Mouse (Mus musculus): ENCODE data around the gene Arhgef3. TPM values are rescaled to one million over a fixed set of nuclear protein-coding genes. Genes with fewer than 3 reads are reported as not detected.
A peak's percentile ranks its signal among the peaks of the same experiment; 100 is the strongest.

Arhgef3 gene
- polyA plus RNA-seq, 1 experiment from 2014 or later: 1.6 TPM

DNA sequence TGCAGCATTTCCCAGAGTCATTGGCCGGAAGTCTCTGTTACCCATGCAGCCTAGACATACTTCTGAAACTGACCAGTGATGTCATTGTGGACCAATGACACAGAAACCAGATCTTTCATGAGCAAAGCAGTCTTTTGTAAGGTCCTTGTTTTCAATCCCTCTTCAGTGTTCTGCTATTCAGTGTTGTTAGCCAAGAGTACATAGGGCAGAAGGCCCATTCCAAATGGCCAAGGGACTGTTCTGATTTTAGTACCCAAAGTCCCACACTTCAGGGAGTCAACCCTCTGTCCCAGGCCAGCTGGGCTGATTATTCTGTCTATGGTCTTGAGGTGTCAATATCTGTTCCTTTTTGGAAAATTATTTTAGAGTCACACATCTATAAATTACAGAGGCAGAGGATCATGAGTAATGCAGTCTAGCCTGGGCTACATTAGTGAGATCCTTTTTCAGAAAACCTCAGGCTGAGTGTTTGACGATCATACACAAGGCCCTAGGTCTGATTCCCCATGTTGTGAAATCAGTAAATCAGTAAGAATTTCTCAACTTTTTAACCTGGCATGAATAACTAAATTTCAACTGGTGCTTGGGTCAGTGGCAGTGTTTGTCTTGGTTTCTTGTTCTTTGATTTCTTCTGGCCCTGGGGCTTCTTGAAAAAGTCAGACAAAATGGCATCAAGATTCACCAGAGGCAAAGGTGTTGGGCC, 97.2 kb downstream of the Arhgef3 start:
- Histone ChIP-seq H3K27ac (no peak overlapping the region), H3K9me3 (no peaks in the 10 kb centered on the region), H3K4me1 (no peaks in the 10 kb centered on the region), H3K27me3 (ENCODE audit: poor library complexity, severe bottlenecking) (no peaks in the 10 kb centered on the region), H3K36me3 (replicated peaks) (no peaks in the 10 kb centered on the region), H3K4me3 (no peak overlapping the region)
- no peak for DNase-seq (ENCODE audit: extremely low spot score, low spot score)
- 94% methylated on average over 2 of the region's 2 CpGs for WGBS

DNA sequence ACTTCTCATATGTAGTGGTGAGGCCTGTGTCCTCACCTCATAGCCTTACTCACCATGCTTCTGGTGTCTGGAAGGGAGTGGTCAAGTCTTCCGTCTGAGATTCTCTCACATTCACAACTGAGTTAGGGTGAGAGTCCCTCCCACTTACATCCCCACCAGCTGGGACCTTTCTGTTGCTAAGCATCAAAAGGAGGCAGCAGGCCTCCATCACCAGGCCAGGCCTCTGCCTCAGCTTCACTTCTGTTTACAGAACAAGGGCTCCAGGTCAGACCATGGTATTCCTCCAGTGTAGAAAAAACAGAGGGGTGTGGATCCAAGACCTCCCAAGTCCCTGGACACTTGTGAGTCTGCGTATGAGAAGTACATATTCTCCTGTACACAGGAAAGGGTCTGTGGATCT, 99.5 kb downstream of the Arhgef3 start:
- Histone ChIP-seq H3K27ac (no peak overlapping the region), H3K4me1 (no peaks in the 10 kb centered on the region), H3K27me3 (ENCODE audit: poor library complexity, severe bottlenecking) (no peaks in the 10 kb centered on the region), H3K9me3 (no peaks in the 10 kb centered on the region), H3K4me3 (no peak overlapping the region), H3K36me3 (replicated peaks) (no peaks in the 10 kb centered on the region)
- WGBS: 96% methylated on average over 2 of the region's 2 CpGs
- DNase-seq (ENCODE audit: extremely low spot score, low spot score): no peak

DNA sequence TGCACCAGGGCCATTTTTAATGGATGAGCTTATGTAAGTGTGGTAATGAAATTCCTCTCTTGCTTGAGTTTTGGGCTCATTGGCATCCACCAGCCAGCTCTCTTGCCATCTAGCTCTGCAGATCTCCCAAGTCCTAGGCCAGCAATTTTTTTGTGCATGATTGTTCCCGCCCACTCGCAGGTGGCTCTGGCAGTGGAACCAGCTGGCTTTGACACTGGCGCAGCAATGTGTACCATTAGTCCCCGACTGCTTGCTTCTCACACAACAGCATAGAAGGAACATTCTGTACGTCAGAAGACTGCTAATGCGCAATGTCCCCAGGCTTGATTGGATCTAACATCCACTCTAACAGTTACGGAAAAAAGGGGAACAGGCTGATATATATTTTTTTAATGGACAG, 105.0 kb downstream of the Arhgef3 start:
- Histone ChIP-seq H3K27me3 (ENCODE audit: poor library complexity, severe bottlenecking) (no peaks in the 10 kb centered on the region), H3K4me3 (no peak overlapping the region), H3K36me3 (replicated peaks) (no peaks in the 10 kb centered on the region), H3K9me3 (no peaks in the 10 kb centered on the region), H3K4me1 (peaks cover 5% of the 10 kb centered on the region; the same call in 1 of the 2 replicates), H3K27ac (no peak overlapping the region)
- DNase-seq (ENCODE audit: extremely low spot score, low spot score): no peak
- 92% methylated on average over 7 of the region's 7 CpGs for WGBS

- Histone ChIP-seq H3K36me3 (replicated peaks) (no peaks in the 10 kb centered on the region), H3K27me3 (ENCODE audit: poor library complexity, severe bottlenecking) (no peaks in the 10 kb centered on the region), H3K4me1 (peaks cover 5% of the 10 kb centered on the region; the same call in 1 of the 2 replicates), H3K4me3 (no peak overlapping the region), H3K27ac (no peak overlapping the region), H3K9me3 (no peaks in the 10 kb centered on the region)
- no peak for DNase-seq (ENCODE audit: extremely low spot score, low spot score)
- WGBS: 92% methylated on average over 12 of the region's 12 CpGs
Observed at GRCm38 (mm10) chr14:27220297-27220696, 105.6 kb downstream of the Arhgef3 start.

DNA sequence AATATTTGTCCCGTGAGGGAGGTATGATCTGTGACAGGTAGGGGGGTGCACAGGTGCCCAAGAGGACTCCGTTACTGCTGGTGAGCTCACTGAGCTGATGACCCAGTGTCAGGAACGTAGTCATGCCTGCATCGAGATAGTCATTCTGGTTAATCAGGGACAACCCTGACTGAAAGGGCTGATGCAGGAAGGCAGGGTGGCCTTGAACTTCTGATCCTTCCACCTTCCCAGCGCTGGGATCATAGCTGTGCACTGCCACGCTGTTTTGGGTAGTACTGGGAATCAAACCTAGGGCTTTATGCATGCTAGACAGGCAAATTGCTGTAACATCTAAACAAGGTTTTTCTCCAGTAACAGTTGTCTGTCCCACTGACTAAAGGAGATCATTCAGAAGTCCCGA, 109.9 kb downstream of the Arhgef3 start:
- Histone ChIP-seq H3K27me3 (ENCODE audit: poor library complexity, severe bottlenecking) (no peaks in the 10 kb centered on the region), H3K27ac (no peak overlapping the region), H3K4me3 (no peak overlapping the region), H3K36me3 (replicated peaks) (no peaks in the 10 kb centered on the region), H3K9me3 (no peaks in the 10 kb centered on the region), H3K4me1 (peaks cover 14% of the 10 kb centered on the region)
- WGBS: 88% methylated on average over 7 of the region's 7 CpGs
- DNase-seq (ENCODE audit: extremely low spot score, low spot score): no peak

GRCm38 (mm10) chr14:27226288-27226687, 111.6 kb downstream of the Arhgef3 start:
- Histone ChIP-seq H3K36me3 (replicated peaks) (no peaks in the 10 kb centered on the region), H3K4me1 (peaks cover 26% of the 10 kb centered on the region), H3K27ac (no peak overlapping the region), H3K9me3 (no peaks in the 10 kb centered on the region), H3K4me3 (no peak overlapping the region), H3K27me3 (ENCODE audit: poor library complexity, severe bottlenecking) (no peaks in the 10 kb centered on the region)
- no peak for DNase-seq (ENCODE audit: extremely low spot score, low spot score)
- 74% methylated on average over 3 of the region's 3 CpGs for WGBS

DNA sequence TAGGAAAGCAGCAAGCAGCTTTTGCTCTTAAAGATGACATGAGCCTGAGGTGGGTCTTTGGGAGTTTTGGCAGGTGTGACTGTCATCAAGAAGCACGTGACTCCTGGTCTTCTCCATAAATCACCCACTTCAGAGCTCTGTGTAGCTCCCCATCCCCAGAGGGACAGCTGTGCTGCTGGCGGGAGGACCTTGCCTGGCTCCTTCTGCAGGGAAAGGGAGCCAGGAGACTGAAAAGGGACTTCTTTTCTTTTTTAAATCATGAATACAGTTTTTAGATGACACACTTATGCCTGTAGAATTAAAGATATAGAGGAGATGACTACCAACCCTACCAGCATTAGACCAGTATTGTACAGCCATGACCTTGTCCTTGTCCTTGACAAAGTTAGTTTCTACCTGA, 113.6 kb downstream of the Arhgef3 start:
- Histone ChIP-seq H3K27ac (no peak overlapping the region), H3K4me1 (peaks cover 29% of the 10 kb centered on the region), H3K9me3 (no peaks in the 10 kb centered on the region), H3K36me3 (replicated peaks) (no peaks in the 10 kb centered on the region), H3K4me3 (no peak overlapping the region), H3K27me3 (ENCODE audit: poor library complexity, severe bottlenecking) (no peaks in the 10 kb centered on the region)
- no peak for DNase-seq (ENCODE audit: extremely low spot score, low spot score)
- WGBS: 82% methylated on average over 2 of the region's 2 CpGs

GRCm38 (mm10) chr14:27228941-27229371, 114.3 kb downstream of the Arhgef3 start:
- Histone ChIP-seq H3K27me3 (ENCODE audit: poor library complexity, severe bottlenecking) (no peaks in the 10 kb centered on the region), H3K9me3 (no peaks in the 10 kb centered on the region), H3K36me3 (replicated peaks) (no peaks in the 10 kb centered on the region), H3K4me3 (no peak overlapping the region), H3K27ac (no peak overlapping the region), H3K4me1 (peaks cover 29% of the 10 kb centered on the region)
- no peak for DNase-seq (ENCODE audit: extremely low spot score, low spot score)
- WGBS: 81% methylated on average over 5 of the region's 5 CpGs

- Histone ChIP-seq H3K4me3 (no peak overlapping the region), H3K4me1 (peaks cover 29% of the 10 kb centered on the region), H3K27ac (peak overlapping the region; percentile 44; the same call in 1 of the 2 replicates), H3K27me3 (ENCODE audit: poor library complexity, severe bottlenecking) (no peaks in the 10 kb centered on the region), H3K9me3 (no peaks in the 10 kb centered on the region), H3K36me3 (replicated peaks) (no peaks in the 10 kb centered on the region)
- 49% methylated on average over 16 of the region's 16 CpGs for WGBS
- DNase-seq (ENCODE audit: extremely low spot score, low spot score): no peak
Observed at GRCm38 (mm10) chr14:27229441-27230147, 114.9 kb downstream of the Arhgef3 start.

DNA sequence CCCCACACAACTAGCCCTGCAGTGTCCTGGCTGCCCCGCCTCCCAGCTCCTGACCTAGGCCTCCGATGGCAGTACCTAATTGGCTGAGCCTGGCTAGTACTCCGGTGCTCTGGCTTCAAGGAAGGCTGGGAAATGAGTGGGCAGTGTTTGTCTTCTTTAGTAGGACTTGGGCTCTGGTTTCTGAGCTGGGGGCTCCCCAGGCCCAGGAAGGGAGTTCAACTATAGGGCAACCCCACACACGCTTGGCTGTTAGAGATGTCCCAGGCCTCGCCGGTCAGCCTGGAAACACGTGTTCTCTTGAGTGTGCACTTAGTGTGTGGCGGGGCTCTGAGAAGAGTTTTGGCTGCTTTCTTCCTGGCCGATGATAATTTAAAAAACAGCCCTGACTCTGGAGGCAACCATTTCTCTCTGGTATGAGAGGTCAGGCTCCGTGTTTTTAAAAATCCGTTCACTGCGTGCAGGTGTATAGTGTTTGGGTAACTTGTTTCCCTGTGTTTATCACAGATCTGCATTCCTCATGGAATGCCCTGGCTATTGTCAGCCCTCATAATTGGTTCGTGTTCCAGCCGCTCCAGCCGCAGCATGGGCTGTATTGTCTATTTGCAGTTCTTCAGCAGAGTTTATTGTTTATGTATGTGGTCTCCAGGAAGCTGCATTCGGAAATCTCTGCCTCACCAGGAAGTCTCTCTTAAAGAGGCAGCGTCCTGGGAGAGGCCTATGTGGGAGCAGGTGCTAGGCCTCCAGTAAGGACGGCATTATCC, 115.7 kb downstream of the Arhgef3 start:
- DNase-seq (ENCODE audit: extremely low spot score, low spot score): peak; percentile 44
- Histone ChIP-seq H3K27me3 (ENCODE audit: poor library complexity, severe bottlenecking) (no peaks in the 10 kb centered on the region), H3K27ac (peak overlapping the region; percentile 44), H3K9me3 (no peaks in the 10 kb centered on the region), H3K36me3 (replicated peaks) (no peaks in the 10 kb centered on the region), H3K4me3 (no peak overlapping the region), H3K4me1 (peaks cover 30% of the 10 kb centered on the region)
- 36% methylated on average over 18 of the region's 18 CpGs for WGBS

- no peaks in the 10 kb centered on the region for H3K36me3 ChIP-seq (replicated peaks)
- WGBS: 91% methylated on average over 8 of the region's 8 CpGs
- no peaks in the 10 kb centered on the region for H3K27me3 ChIP-seq (ENCODE audit: poor library complexity, severe bottlenecking)
- no peak for DNase-seq (ENCODE audit: extremely low spot score, low spot score)
- peaks cover 37% of the 10 kb centered on the region for H3K4me1 ChIP-seq
- H3K4me3 ChIP-seq: no peak overlapping the region
- H3K27ac ChIP-seq: 0 out of 2 replicates have a peak overlapping the region, but pooled peaks have one; percentile 44
- no peaks in the 10 kb centered on the region for H3K9me3 ChIP-seq
Observed at GRCm38 (mm10) chr14:27231506-27231905, 116.8 kb downstream of the Arhgef3 start.

DNA sequence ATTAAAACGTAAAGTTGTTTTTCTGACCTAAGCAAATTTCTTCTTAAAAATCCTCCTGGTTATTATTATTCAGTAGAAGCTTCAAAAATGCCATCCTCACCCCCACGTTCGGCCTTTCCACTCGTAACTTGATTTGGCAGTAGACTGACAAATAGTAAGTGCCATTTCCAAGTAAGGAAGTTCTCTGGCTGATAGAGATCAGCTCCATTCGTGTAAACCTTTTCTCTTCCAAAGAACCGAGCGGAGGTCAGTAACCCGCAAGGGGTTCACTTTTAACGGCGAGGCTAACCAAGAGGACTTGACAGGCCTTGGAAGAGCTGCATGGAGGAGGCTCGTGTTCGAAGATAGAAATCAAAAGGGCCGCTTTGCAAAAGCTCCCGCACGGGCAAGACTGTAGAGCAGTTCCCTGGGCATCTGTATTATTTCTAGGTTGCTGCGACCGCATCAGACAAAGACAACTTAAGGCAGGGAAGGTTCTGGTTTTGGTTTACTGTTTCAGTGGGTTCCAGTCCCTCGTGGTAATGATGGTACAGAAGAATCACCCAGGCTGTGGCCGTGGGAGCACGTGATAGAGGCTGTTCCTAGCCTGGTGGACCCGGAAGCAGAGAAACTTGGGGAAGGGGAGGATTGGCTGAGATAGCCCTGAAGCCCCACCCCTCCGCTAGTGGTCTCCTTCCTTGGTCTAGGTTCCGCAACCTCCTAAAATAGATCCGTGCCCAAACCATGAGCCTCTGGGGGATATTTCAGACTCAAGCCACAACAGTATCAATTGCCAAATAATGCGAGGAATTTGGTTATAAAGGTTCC, 117.5 kb downstream of the Arhgef3 start:
- Histone ChIP-seq H3K9me3 (no peaks in the 10 kb centered on the region), H3K27me3 (ENCODE audit: poor library complexity, severe bottlenecking) (no peaks in the 10 kb centered on the region), H3K4me3 (no peak overlapping the region), H3K4me1 (peaks cover 37% of the 10 kb centered on the region), H3K27ac (no peak overlapping the region), H3K36me3 (replicated peaks) (no peaks in the 10 kb centered on the region)
- 93% methylated on average over 25 of the region's 25 CpGs for WGBS
- DNase-seq (ENCODE audit: extremely low spot score, low spot score): no peak
